Mouse (Mus musculus) thymus, adult 18-20 months (tissue): ENCODE measurements around the gene Slc35d2.
A peak's percentile ranks its signal among the peaks of the same experiment; 100 is the strongest.
"Not testable (repeated sequence)": the region's sequence is repeated elsewhere in the genome, so short reads cannot be mapped to it uniquely, and the experiment has no call there.

Source experiments
- DNase-seq, 2 experiments: peaks; one replicate each; pipeline ENCODE4 v3.0.0; 2022; ENCODE audit warnings: mixed read lengths in 2 of 2

The Slc35d2 gene

GRCm38 (mm10) chr13:64108381-64108850, 20.8 kb downstream of the Slc35d2 start:
- no peak for DNase-seq

GRCm38 (mm10) chr13:64107535-64107934, 21.6 kb downstream of the Slc35d2 start:
- no peak for DNase-seq

GRCm38 (mm10) chr13:64107105-64107504, 22.1 kb downstream of the Slc35d2 start:
- DNase-seq, result no peak

GRCm38 (mm10) chr13:64105690-64106089, 23.5 kb downstream of the Slc35d2 start:
- no peak for DNase-seq

GRCm38 (mm10) chr13:64100186-64100585, 29.0 kb downstream of the Slc35d2 start:
- no peak for DNase-seq

GRCm38 (mm10) chr13:64098992-64099391, 30.2 kb downstream of the Slc35d2 start:
- DNase-seq, result peak in 1 of 2 experiments; percentile 6

- no peak for DNase-seq
Measured at GRCm38 (mm10) chr13:64093341-64093740, 35.8 kb downstream of the Slc35d2 start.

- no peak for DNase-seq
Measured at GRCm38 (mm10) chr13:64092752-64093151, 36.4 kb downstream of the Slc35d2 start.

- DNase-seq, result no peak
Measured at GRCm38 (mm10) chr13:64092141-64092540, 37.0 kb downstream of the Slc35d2 start.

GRCm38 (mm10) chr13:64091006-64091405, 38.2 kb downstream of the Slc35d2 start:
- no peak for DNase-seq

GRCm38 (mm10) chr13:64090278-64090677, 38.9 kb downstream of the Slc35d2 start:
- DNase-seq, result no peak

- no peak for DNase-seq
Measured at GRCm38 (mm10) chr13:64089130-64089529, 40.0 kb downstream of the Slc35d2 start, which contains the start of gene Hsd17b3. Gene Hsd17b3, minus strand, starts transcription at chr13:64089230.

- no peak for DNase-seq
Measured at GRCm38 (mm10) chr13:64088057-64088456, 41.1 kb downstream of the Slc35d2 start.

GRCm38 (mm10) chr13:64086036-64086435, 43.1 kb downstream of the Slc35d2 start:
- no peak for DNase-seq

GRCm38 (mm10) chr13:64083331-64083730, 45.8 kb downstream of the Slc35d2 start:
- no peak for DNase-seq

GRCm38 (mm10) chr13:64081012-64081919, 47.9 kb downstream of the Slc35d2 start:
- DNase-seq, result no peak

GRCm38 (mm10) chr13:64077591-64077990, 51.6 kb downstream of the Slc35d2 start:
- DNase-seq, result no peak

- no peak for DNase-seq
Measured at GRCm38 (mm10) chr13:64076074-64076473, 53.1 kb downstream of the Slc35d2 start.

- DNase-seq, result no peak
Measured at GRCm38 (mm10) chr13:64066653-64067052, 62.5 kb downstream of the Slc35d2 start.

GRCm38 (mm10) chr13:64064276-64064675, 64.9 kb downstream of the Slc35d2 start:
- DNase-seq, result no peak

GRCm38 (mm10) chr13:64060935-64061506, 68.1 kb downstream of the Slc35d2 start:
- DNase-seq, result no peak

- no peak for DNase-seq
Measured at GRCm38 (mm10) chr13:64053959-64054358, 75.2 kb downstream of the Slc35d2 start.

GRCm38 (mm10) chr13:64052281-64052680, 76.9 kb downstream of the Slc35d2 start:
- DNase-seq, result not testable (repeated sequence)

GRCm38 (mm10) chr13:64050895-64051294, 78.3 kb downstream of the Slc35d2 start:
- no peak for DNase-seq
